Mouse (Mus musculus) lung, adult 2 months (tissue): ENCODE results near the gene Slc38a10.

Source experiments
- CTCF ChIP-seq: fragments of 200-500 bp; IDR thresholded peaks from 2 replicates; pipeline ENCODE4 v1.5.1; 2011; ENCODE audit warnings: mild to moderate bottlenecking, low read length, control low read depth; ENCODE audit not compliant: insufficient read depth
- POLR2A ChIP-seq: fragments of 200-500 bp; IDR thresholded peaks from 2 replicates; pipeline ENCODE4 v1.6.1; 2011; ENCODE audit warnings: low read depth, mild to moderate bottlenecking, control low read depth, low read length, borderline replicate concordance; ENCODE audit errors: extremely low read depth

GRCm38 (mm10) chr11:120109558-120110210 is 41.5 kb downstream of the Slc38a10 start:
- TF ChIP-seq CTCF, result no peak
- no peak for TF ChIP-seq POLR2A
